Mouse (Mus musculus) C2C12 (cell line): ENCODE measurements around the gene Tmem171.

Source experiments
- CTCF ChIP-seq: IDR thresholded peaks from one replicate; pipeline ENCODE4 v1.5.1; 2011; ENCODE audit not compliant: control insufficient read depth, insufficient read depth, insufficient read length
- MAX ChIP-seq: IDR thresholded peaks from one replicate; pipeline ENCODE4 v1.6.1; 2011; ENCODE audit warnings: mild to moderate bottlenecking, control low read depth
- USF1 ChIP-seq: IDR thresholded peaks from one replicate; pipeline ENCODE4 v1.6.1; 2011; ENCODE audit warnings: low read depth, mild to moderate bottlenecking, control low read depth, moderate library complexity

DNA sequence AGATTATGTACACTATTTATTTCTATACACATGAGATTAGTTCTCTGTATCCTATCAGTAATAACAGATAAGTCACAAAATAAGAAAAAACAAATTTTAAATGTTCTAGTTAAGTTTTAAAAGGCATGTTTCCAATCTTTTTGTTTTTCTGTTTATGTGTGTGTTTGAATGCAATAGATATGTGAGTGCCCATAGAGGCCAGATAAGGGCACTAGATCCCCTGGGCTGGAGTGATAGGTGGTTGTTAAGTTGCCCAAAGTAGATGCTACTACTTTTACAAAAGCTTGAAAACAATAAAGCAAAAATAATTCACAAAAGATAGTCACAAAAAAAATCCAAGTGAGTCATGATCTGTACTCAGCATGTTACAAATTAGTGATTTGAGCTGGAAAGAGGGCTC, 49.2 kb upstream of the Tmem171 start:
- TF ChIP-seq USF1 (no peak), CTCF (no peak), MAX (no peak)
